In genomic region chr2:9395379-9395999, GRCm38 (mm10) we compare ENCODE assay signal across 26 mouse cellular contexts.
DNase-seq lines count a peak whose midpoint lies in the region; ATAC-seq and TF ChIP-seq lines count a peak whose summit lies in the region.
"Had no signal": no experiment of that assay in that cellular context is flagged by ENCODE, and none has a peak within 500 bp of the region (broad histone marks: within the 10 kb centered on the region; RNA-seq: fewer than 3 reads in every experiment).

No protein-coding gene starts in this region.

- no peaks in the 10 kb centered on the region for H3K4me1 ChIP-seq in intestine, embryonic 14.5 days (replicated peaks; ENCODE audit: control insufficient read depth, insufficient read depth, low read length)
- no peaks in the 10 kb centered on the region for H3K4me1 ChIP-seq in intestine, postnatal 0 days (replicated peaks; ENCODE audit: control insufficient read depth, insufficient read depth, low read length)
- no peaks in the 10 kb centered on the region for H3K4me1 ChIP-seq in intestine, embryonic 15.5 days (replicated peaks)
- H3K4me1 ChIP-seq: embryonic facial prominence, embryonic 13.5 days; embryonic facial prominence, embryonic 15.5 days; forebrain, embryonic 13.5 days; forebrain, embryonic 15.5 days had no signal

- 0 out of 2 replicates have a peak, but pooled peaks have one; percentile 47 for ATAC-seq in intestine, embryonic 14.5 days (replicated peaks; ENCODE audit: low FRiP score, low TSS enrichment, low read depth)
- no peak for ATAC-seq in intestine, postnatal 0 days
- ATAC-seq in intestine, embryonic 15.5 days, result peak; percentile 88
- ATAC-seq: activated CD4-positive, CD25-positive, alpha-beta regulatory T cell, adult 4 months; CD4-positive, CD25-positive, alpha-beta regulatory T cell, adult 4 months; forebrain, embryonic 13.5 days; forebrain, embryonic 15.5 days; forebrain, postnatal 0 days; Patski had no signal

- no peaks in the 10 kb centered on the region for H3K27me3 ChIP-seq in intestine, embryonic 14.5 days (replicated peaks; ENCODE audit: control insufficient read depth, insufficient read depth, low read length)
- H3K27me3 ChIP-seq in intestine, postnatal 0 days (replicated peaks; ENCODE audit: control insufficient read depth, insufficient read depth, low read length), result no peaks in the 10 kb centered on the region; the same call in 1 of the 2 replicates
- no peaks in the 10 kb centered on the region for H3K27me3 ChIP-seq in intestine, embryonic 15.5 days (replicated peaks)
- H3K27me3 ChIP-seq: CH12.LX; embryonic facial prominence, embryonic 13.5 days; embryonic facial prominence, embryonic 15.5 days; forebrain, embryonic 13.5 days; forebrain, embryonic 15.5 days; Patski had no signal

- TF ChIP-seq CTCF in intestine, postnatal 0 days (IDR thresholded peaks at IDR 0.05; ENCODE audit: low read depth), result no peak

- no peaks in the 10 kb centered on the region for H3K9me3 ChIP-seq in intestine, embryonic 14.5 days (ENCODE audit: control insufficient read depth, low read length)
- no peaks in the 10 kb centered on the region for H3K9me3 ChIP-seq in intestine, postnatal 0 days (ENCODE audit: control insufficient read depth)
- no peaks in the 10 kb centered on the region for H3K9me3 ChIP-seq in intestine, embryonic 15.5 days
- H3K9me3 ChIP-seq: embryonic facial prominence, embryonic 13.5 days; embryonic facial prominence, embryonic 15.5 days; forebrain, embryonic 13.5 days; forebrain, embryonic 15.5 days; G1E had no signal

- H3K4me3 ChIP-seq in intestine, embryonic 14.5 days (ENCODE audit: low read depth, low read length), result no peak overlapping the region
- H3K4me3 ChIP-seq in intestine, postnatal 0 days (ENCODE audit: low read depth, low read length), result no peak overlapping the region
- H3K4me3 ChIP-seq in intestine, embryonic 15.5 days (replicated peaks), result no peak overlapping the region
- H3K4me3 ChIP-seq: embryonic facial prominence, embryonic 13.5 days; embryonic facial prominence, embryonic 15.5 days; erythroblast, embryonic 14.5 days; forebrain, embryonic 13.5 days; forebrain, embryonic 15.5 days had no signal

- DNase-seq in intestine, embryonic 14.5 days (ENCODE audit: low spot score), result no peak
- no peak for DNase-seq in cerebellum, adult 8-10 months
- no peak for DNase-seq in right cerebral cortex, postnatal 14 days
- DNase-seq: adrenal gland, adult 8-10 months; adrenal gland, postnatal 14 days; adrenal gland, postnatal 36 days; B cell, adult 2 months; cerebellum, adult 11-12 months; cerebellum, adult 2 months; cerebellum, adult 9-11 months; cerebellum, postnatal 14 days; cerebellum, postnatal 36 days; embryo, embryonic 11 days; forebrain, postnatal 0 days had no signal

- no peak overlapping the region for H3K9ac ChIP-seq in intestine, embryonic 14.5 days (ENCODE audit: low read length)
- no peak overlapping the region for H3K9ac ChIP-seq in intestine, postnatal 0 days (ENCODE audit: low read depth, low read length)
- H3K9ac ChIP-seq in intestine, embryonic 15.5 days, result no peak overlapping the region
- H3K9ac ChIP-seq: embryonic facial prominence, embryonic 13.5 days; embryonic facial prominence, embryonic 15.5 days; forebrain, embryonic 13.5 days; forebrain, embryonic 15.5 days; forebrain, postnatal 0 days had no signal

- H3K4me2 ChIP-seq in intestine, embryonic 14.5 days (ENCODE audit: low read length), result no peak overlapping the region
- no peak overlapping the region for H3K4me2 ChIP-seq in intestine, postnatal 0 days (replicated peaks; ENCODE audit: low read depth)
- no peak overlapping the region for H3K4me2 ChIP-seq in intestine, embryonic 15.5 days (replicated peaks)
- H3K4me2 ChIP-seq: embryonic facial prominence, embryonic 13.5 days; embryonic facial prominence, embryonic 15.5 days; forebrain, embryonic 13.5 days; forebrain, embryonic 15.5 days had no signal

- WGBS in intestine, embryonic 14.5 days, result 67% methylated on average over 9 of the region's 9 CpGs
- WGBS in intestine, postnatal 0 days, result 32% methylated on average over 9 of the region's 9 CpGs
- 57% methylated on average over 9 of the region's 9 CpGs for WGBS in intestine, embryonic 15.5 days

- H3K27ac ChIP-seq in intestine, embryonic 14.5 days (ENCODE audit: low read depth), result no peak overlapping the region
- H3K27ac ChIP-seq in intestine, postnatal 0 days (ENCODE audit: low read depth, low read length), result no peak overlapping the region
- no peak overlapping the region for H3K27ac ChIP-seq in intestine, embryonic 15.5 days
- H3K27ac ChIP-seq: embryonic facial prominence, embryonic 13.5 days; embryonic facial prominence, embryonic 15.5 days; forebrain, embryonic 13.5 days; forebrain, embryonic 15.5 days had no signal

- no peaks in the 10 kb centered on the region for H3K36me3 ChIP-seq in intestine, embryonic 14.5 days (ENCODE audit: control insufficient read depth, insufficient read depth, low read length)
- H3K36me3 ChIP-seq in intestine, postnatal 0 days (ENCODE audit: control insufficient read depth, insufficient read depth), result no peaks in the 10 kb centered on the region
- H3K36me3 ChIP-seq in intestine, embryonic 15.5 days, result no peaks in the 10 kb centered on the region
- H3K36me3 ChIP-seq: embryonic facial prominence, embryonic 13.5 days; embryonic facial prominence, embryonic 15.5 days; forebrain, embryonic 15.5 days; G1E had no signal
